Mouse (Mus musculus) yolk sac, embryonic 10.5 days (tissue): ENCODE results near the gene Aspm.
"Not testable (repeated sequence)": the region's sequence is repeated elsewhere in the genome, so short reads cannot be mapped to it uniquely, and the experiment has no call there.

ENCODE experiments used
- DNase-seq: peaks from one replicate; pipeline ENCODE4 v3.0.0-alpha.2; 2017; ENCODE audit warnings: low spot score

Aspm gene

GRCm38 (mm10) chr1:139454340-139455225 lies at the start of gene Aspm:
Gene Aspm, plus strand, starts transcription at chr1:139454772.
- DNase-seq: peak; percentile 93

- DNase-seq: no peak
Measured at GRCm38 (mm10) chr1:139405766-139406165, 48.8 kb upstream of the Aspm start.

- DNase-seq: no peak
Measured at GRCm38 (mm10) chr1:139407701-139408100, 46.9 kb upstream of the Aspm start.

GRCm38 (mm10) chr1:139412365-139412764 lies 42.2 kb upstream of the Aspm start:
- DNase-seq: not testable (repeated sequence)

GRCm38 (mm10) chr1:139413465-139413864 lies 41.1 kb upstream of the Aspm start:
- no peak for DNase-seq

GRCm38 (mm10) chr1:139421521-139421874 lies 33.1 kb upstream of the Aspm start:
- no peak for DNase-seq

GRCm38 (mm10) chr1:139421875-139422791 lies 32.4 kb upstream of the Aspm start, which contains the start of gene Zbtb41:
Gene Zbtb41, plus strand, starts transcription at chr1:139422288.
- peak; percentile 91 for DNase-seq

GRCm38 (mm10) chr1:139422941-139423340 lies 31.6 kb upstream of the Aspm start:
- DNase-seq: no peak

GRCm38 (mm10) chr1:139423931-139424330 lies 30.6 kb upstream of the Aspm start:
- no peak for DNase-seq

GRCm38 (mm10) chr1:139425006-139425405 lies 29.6 kb upstream of the Aspm start:
- no peak for DNase-seq

GRCm38 (mm10) chr1:139438373-139438772 lies 16.2 kb upstream of the Aspm start:
- no peak for DNase-seq

GRCm38 (mm10) chr1:139443103-139443502 lies 11.5 kb upstream of the Aspm start:
- not testable (repeated sequence) for DNase-seq

- DNase-seq: peak; percentile 33
Measured at GRCm38 (mm10) chr1:139455226-139455869, 776 bp downstream of the Aspm start.

- no peak for DNase-seq
Measured at GRCm38 (mm10) chr1:139460807-139461206, 6.2 kb downstream of the Aspm start.

GRCm38 (mm10) chr1:139465936-139466335 lies 11.4 kb downstream of the Aspm start:
- no peak for DNase-seq

- DNase-seq: no peak
Measured at GRCm38 (mm10) chr1:139478898-139479297, 24.3 kb downstream of the Aspm start.

- DNase-seq: no peak
Measured at GRCm38 (mm10) chr1:139480246-139480645, 25.7 kb downstream of the Aspm start.

GRCm38 (mm10) chr1:139481146-139481545 lies 26.6 kb downstream of the Aspm start:
- DNase-seq: no peak

- DNase-seq: no peak
Measured at GRCm38 (mm10) chr1:139494630-139495029, 40.1 kb downstream of the Aspm start.

GRCm38 (mm10) chr1:139495408-139495807 lies 40.8 kb downstream of the Aspm start:
- peak; percentile 23 for DNase-seq

- no peak for DNase-seq
Measured at GRCm38 (mm10) chr1:139496212-139496611, 41.6 kb downstream of the Aspm start.

GRCm38 (mm10) chr1:139499751-139500150 lies 45.2 kb downstream of the Aspm start:
- no peak for DNase-seq
